Mouse (Mus musculus) brain, embryonic 14.5 days (tissue): ENCODE data around the gene Adcy5.

Experiments used
- CTCF ChIP-seq: fragments of 200-500 bp; IDR thresholded peaks from 2 replicates; pipeline ENCODE4 v1.5.1; 2012; ENCODE audit warnings: inconsistent platforms, mild to moderate bottlenecking, moderate library complexity, borderline replicate concordance; ENCODE audit not compliant: insufficient read depth, insufficient read length; ENCODE audit errors: extremely low read depth
- POLR2A ChIP-seq: fragments of 200-500 bp; IDR thresholded peaks from 2 replicates; pipeline ENCODE4 v1.6.1; 2012; ENCODE audit warnings: mild to moderate bottlenecking, inconsistent platforms, borderline replicate concordance; ENCODE audit not compliant: poor library complexity, insufficient read depth, insufficient read length, severe bottlenecking; ENCODE audit errors: extremely low read depth

GRCm38 (mm10) chr16:35107985-35108384 lies 46.7 kb upstream of the Adcy5 start:
- TF ChIP-seq CTCF = no peak
- no peak for TF ChIP-seq POLR2A
